Mouse (Mus musculus) intestine, embryonic 14.5 days (tissue): ENCODE results near the gene Aifm3. TPM values are rescaled to one million over a fixed set of nuclear protein-coding genes. Genes with fewer than 3 reads are reported as not detected.

Experiments used
- ATAC-seq: fragments of 200-750 bp; cut with Nextera tagmentation; replicated peaks from 2 replicates; pipeline ENCODE4 v1.8.0; 2017; ENCODE audit warnings: low read depth, moderate number of reproducible peaks, moderate TSS enrichment, moderate library complexity; ENCODE audit not compliant: low FRiP score, low TSS enrichment
- DNase-seq: peaks from one replicate; pipeline ENCODE4 v3.0.0-alpha.2; 2018; ENCODE audit warnings: low spot score
- H3K27ac ChIP-seq: fragments of 300-500 bp; sonication (generic); 2 replicates; pipeline ENCODE4 v1.5.1; 2014; ENCODE audit warnings: low read depth, mild to moderate bottlenecking, control low read depth
- H3K27me3 ChIP-seq: fragments of 300-500 bp; sonication (generic); replicated peaks from 2 replicates; pipeline ENCODE4 v1.6.1; 2014; ENCODE audit warnings: low read length, control low read depth; ENCODE audit not compliant: control insufficient read depth, insufficient read depth
- H3K36me3 ChIP-seq: fragments of 300-500 bp; sonication (generic); 2 replicates; pipeline ENCODE4 v1.6.1; 2014; ENCODE audit warnings: low read length, control low read depth; ENCODE audit not compliant: control insufficient read depth, insufficient read depth
- H3K4me1 ChIP-seq: fragments of 300-500 bp; sonication (generic); replicated peaks from 2 replicates; pipeline ENCODE4 v1.6.1; 2014; ENCODE audit warnings: low read length, control low read depth, mixed read lengths; ENCODE audit not compliant: control insufficient read depth, insufficient read depth
- H3K4me2 ChIP-seq: fragments of 300-500 bp; sonication (generic); 2 replicates; pipeline ENCODE4 v1.6.1; 2014; ENCODE audit warnings: low read length
- H3K4me3 ChIP-seq: fragments of 300-500 bp; sonication (generic); 2 replicates; pipeline ENCODE4 v1.5.1; 2014; ENCODE audit warnings: low read depth, low read length, control low read depth, mixed read lengths
- H3K9ac ChIP-seq: fragments of 300-500 bp; sonication (generic); 2 replicates; pipeline ENCODE4 v1.6.1; 2014; ENCODE audit warnings: mild to moderate bottlenecking, low read length
- H3K9me3 ChIP-seq: fragments of 300-500 bp; sonication (generic); 2 replicates; pipeline ENCODE4 v1.6.1; 2016; ENCODE audit warnings: low read length, control low read depth; ENCODE audit not compliant: control insufficient read depth
- WGBS: fragments of 180-500 bp; shearing (Covaris S2); extraction: QIAGEN DNeasy Blood & Tissue Kit; methylation state at CpG from one replicate; pipeline ENCODE4 v1.1.7; 2014; 5-methylcytosine and 5-hydroxymethylcytosine counted together
- polyA plus RNA-seq: library from polyadenylated mRNA; unstranded; fragments of >200 nt; fragmentation: Nextera tagmentation; extraction: Ambion mirVana; gene quantifications from 2 replicates; pipeline ENCODE4 v1.2.1, GENCODE M21; 2014

Gene Aifm3
- polyA plus RNA-seq, 1 experiment from 2014 or later = 3.2 TPM

- 83% methylated on average over 6 of the region's 6 CpGs for WGBS
- Histone ChIP-seq H3K9ac (no peak overlapping the region), H3K36me3 (peaks cover 59% of the 10 kb centered on the region), H3K9me3 (no peaks in the 10 kb centered on the region), H3K4me3 (no peak overlapping the region), H3K27ac (no peak overlapping the region), H3K4me2 (no peak overlapping the region), H3K4me1 (no peaks in the 10 kb centered on the region), H3K27me3 (no peaks in the 10 kb centered on the region)
- no peak for ATAC-seq
- no peak for DNase-seq
Observed at GRCm38 (mm10) chr16:17472498-17472897, 16.9 kb upstream of the Aifm3 start.

- Histone ChIP-seq H3K4me3 (no peak overlapping the region), H3K4me2 (no peak overlapping the region), H3K27ac (no peak overlapping the region), H3K4me1 (no peaks in the 10 kb centered on the region), H3K36me3 (peaks cover 52% of the 10 kb centered on the region), H3K27me3 (no peaks in the 10 kb centered on the region), H3K9ac (no peak overlapping the region), H3K9me3 (no peaks in the 10 kb centered on the region)
- no peak for ATAC-seq
- DNase-seq = no peak
Observed at GRCm38 (mm10) chr16:17474091-17474490, 15.3 kb upstream of the Aifm3 start.

GRCm38 (mm10) chr16:17474761-17475160, 14.7 kb upstream of the Aifm3 start:
- DNase-seq = no peak
- H3K27ac ChIP-seq = no peak overlapping the region
- no peak overlapping the region for H3K4me2 ChIP-seq
- ATAC-seq = no peak
- H3K9me3 ChIP-seq = no peaks in the 10 kb centered on the region
- H3K9ac ChIP-seq = no peak overlapping the region
- no peaks in the 10 kb centered on the region for H3K4me1 ChIP-seq
- no peak overlapping the region for H3K4me3 ChIP-seq
- 80% methylated on average over 2 of the region's 2 CpGs for WGBS
- H3K36me3 ChIP-seq = peaks cover 49% of the 10 kb centered on the region
- no peaks in the 10 kb centered on the region for H3K27me3 ChIP-seq

GRCm38 (mm10) chr16:17475326-17475725, 14.1 kb upstream of the Aifm3 start:
- no peaks in the 10 kb centered on the region for H3K9me3 ChIP-seq
- ATAC-seq = no peak
- H3K36me3 ChIP-seq = peaks cover 43% of the 10 kb centered on the region

GRCm38 (mm10) chr16:17478331-17478943, 11.0 kb upstream of the Aifm3 start:
- ATAC-seq = no peak
- no peaks in the 10 kb centered on the region for H3K9me3 ChIP-seq
- H3K4me3 ChIP-seq = no peak overlapping the region
- no peak overlapping the region for H3K9ac ChIP-seq
- H3K27ac ChIP-seq = no peak overlapping the region
- WGBS = 78% methylated on average over 4 of the region's 4 CpGs
- no peaks in the 10 kb centered on the region for H3K27me3 ChIP-seq
- no peaks in the 10 kb centered on the region for H3K4me1 ChIP-seq
- H3K4me2 ChIP-seq = no peak overlapping the region
- no peak for DNase-seq
- peaks cover 24% of the 10 kb centered on the region; the same call in 1 of the 2 replicates for H3K36me3 ChIP-seq

More at GRCm38 (mm10) chr16:17475326-17475725, 14.1 kb upstream of the Aifm3 start:
- 91% methylated on average over 4 of the region's 4 CpGs for WGBS
- Histone ChIP-seq H3K27me3 (no peaks in the 10 kb centered on the region), H3K9ac (no peak overlapping the region), H3K4me1 (no peaks in the 10 kb centered on the region), H3K27ac (no peak overlapping the region), H3K4me3 (no peak overlapping the region), H3K4me2 (no peak overlapping the region)
- no peak for DNase-seq

GRCm38 (mm10) chr16:17481465-17481864, 7.9 kb upstream of the Aifm3 start:
- DNase-seq = no peak
- no peak overlapping the region for H3K27ac ChIP-seq
- no peaks in the 10 kb centered on the region for H3K27me3 ChIP-seq
- H3K4me1 ChIP-seq = peaks cover 5% of the 10 kb centered on the region
- H3K4me3 ChIP-seq = no peak overlapping the region
- no peaks in the 10 kb centered on the region for H3K9me3 ChIP-seq
- ATAC-seq = no peak
- H3K9ac ChIP-seq = no peak overlapping the region
- peaks cover 48% of the 10 kb centered on the region for H3K36me3 ChIP-seq
- WGBS = 80% methylated on average over 2 of the region's 2 CpGs
- H3K4me2 ChIP-seq = no peak overlapping the region

- Histone ChIP-seq H3K9me3 (no peaks in the 10 kb centered on the region), H3K4me2 (no peak overlapping the region), H3K36me3 (peaks cover 52% of the 10 kb centered on the region), H3K27ac (no peak overlapping the region), H3K9ac (no peak overlapping the region), H3K27me3 (peaks cover 15% of the 10 kb centered on the region; the same call in 1 of the 2 replicates), H3K4me3 (no peak overlapping the region), H3K4me1 (peaks cover 9% of the 10 kb centered on the region)
- ATAC-seq = no peak
- DNase-seq = peak; percentile 62
- 15% methylated on average over 3 of the region's 3 CpGs for WGBS
Observed at GRCm38 (mm10) chr16:17486505-17486904, 2.9 kb upstream of the Aifm3 start.

GRCm38 (mm10) chr16:17488478-17489468, 638 bp upstream of the Aifm3 start:
- ATAC-seq = no peak; the same call in 1 of the 2 replicates
- WGBS = 47% methylated on average over 14 of the region's 14 CpGs
- H3K36me3 ChIP-seq = peaks cover 40% of the 10 kb centered on the region
- H3K27me3 ChIP-seq = peaks cover 15% of the 10 kb centered on the region; the same call in 1 of the 2 replicates
- no peak overlapping the region; the same call in 1 of the 2 replicates for H3K9ac ChIP-seq
- H3K4me3 ChIP-seq = peak overlapping the region; percentile 45
- H3K27ac ChIP-seq = no peak overlapping the region
- H3K9me3 ChIP-seq = no peaks in the 10 kb centered on the region
- H3K4me2 ChIP-seq = peak overlapping the region; percentile 82
- DNase-seq = no peak
- peaks cover 9% of the 10 kb centered on the region for H3K4me1 ChIP-seq
